Comparison of ENCODE assay signal across 8 mouse cellular contexts in the genomic region with DNA sequence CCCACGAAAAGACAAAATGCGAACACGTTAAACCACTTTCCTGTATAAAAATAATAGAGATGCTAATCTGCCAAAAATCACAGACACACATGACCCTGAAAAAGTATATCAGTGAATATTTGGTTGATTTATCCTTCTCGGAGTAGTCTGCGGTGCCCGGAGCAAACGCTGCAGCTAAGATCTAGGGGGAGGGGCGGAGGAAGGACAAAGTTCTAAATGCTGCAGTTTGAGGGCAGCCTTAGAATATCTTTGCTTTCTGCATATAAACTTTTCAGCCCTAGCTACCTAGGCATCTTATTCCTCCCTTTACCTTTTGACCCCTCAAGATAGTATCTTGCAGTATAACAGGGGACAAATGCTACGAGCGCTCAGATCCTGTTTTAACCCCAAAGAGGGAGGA. TPM values are rescaled to one million over a fixed set of nuclear protein-coding genes. Genes with fewer than 3 reads are reported as not detected.
DNase-seq lines count a peak whose midpoint lies in the region; ATAC-seq lines count a peak whose summit lies in the region.
"Had no signal": no experiment of that assay in that cellular context is flagged by ENCODE, and none has a peak within 500 bp of the region (broad histone marks: within the 10 kb centered on the region; RNA-seq: fewer than 3 reads in every experiment).

No protein-coding gene starts in this region.

- no peak overlapping the region for H3K4me2 ChIP-seq in neural tube, embryonic 11.5 days (ENCODE audit: low read depth)
- no peak overlapping the region for H3K4me2 ChIP-seq in embryonic facial prominence, embryonic 12.5 days (replicated peaks)
- H3K4me2 ChIP-seq in hindbrain, embryonic 15.5 days = peak overlapping the region; percentile 72
- peak overlapping the region; percentile 70 for H3K4me2 ChIP-seq in neural tube, embryonic 14.5 days (ENCODE audit: low read depth, low read length)

- peak overlapping the region; percentile 28 for H3K4me3 ChIP-seq in neural tube, embryonic 11.5 days (ENCODE audit: low read depth, low read length)
- H3K4me3 ChIP-seq in embryonic facial prominence, embryonic 12.5 days = 0 out of 2 replicates have a peak overlapping the region, but pooled peaks have one; percentile 9
- H3K4me3 ChIP-seq in hindbrain, embryonic 15.5 days = peak overlapping the region; percentile 46
- H3K4me3 ChIP-seq in neural tube, embryonic 14.5 days (ENCODE audit: low read depth, low read length) = peak overlapping the region; percentile 46
- H3K4me3 ChIP-seq: megakaryocyte, embryonic 14.5 days had no signal

- H3K9me3 ChIP-seq in neural tube, embryonic 11.5 days (ENCODE audit: control insufficient read depth, low read length) = no peaks in the 10 kb centered on the region
- H3K9me3 ChIP-seq in embryonic facial prominence, embryonic 12.5 days = no peaks in the 10 kb centered on the region
- no peaks in the 10 kb centered on the region for H3K9me3 ChIP-seq in hindbrain, embryonic 15.5 days
- no peaks in the 10 kb centered on the region for H3K9me3 ChIP-seq in neural tube, embryonic 14.5 days (ENCODE audit: control insufficient read depth, low read length)

- DNase-seq in neural tube, embryonic 11.5 days (ENCODE audit: low spot score) = peak; percentile 30
- no peak for DNase-seq in neural tube, embryonic 10.5 days (ENCODE audit: extremely low spot score, low spot score)
- no peak for DNase-seq in spleen, postnatal 4 days (ENCODE audit: low spot score in 2 of 2)
- DNase-seq in left cerebral cortex, postnatal 14 days (ENCODE audit: low spot score in 2 of 2) = no peak

- H3K9ac ChIP-seq in neural tube, embryonic 11.5 days (ENCODE audit: low read length) = peak overlapping the region; percentile 46; the same call in 1 of the 2 replicates
- no peak overlapping the region for H3K9ac ChIP-seq in embryonic facial prominence, embryonic 12.5 days
- H3K9ac ChIP-seq in hindbrain, embryonic 15.5 days = peak overlapping the region; percentile 64
- peak overlapping the region; percentile 73 for H3K9ac ChIP-seq in neural tube, embryonic 14.5 days (replicated peaks; ENCODE audit: low read depth, low read length)

- peaks cover 61% of the 10 kb centered on the region for H3K27me3 ChIP-seq in neural tube, embryonic 11.5 days (ENCODE audit: control insufficient read depth, insufficient read depth, low read length)
- peaks cover 54% of the 10 kb centered on the region for H3K27me3 ChIP-seq in embryonic facial prominence, embryonic 12.5 days
- peaks cover 36% of the 10 kb centered on the region for H3K27me3 ChIP-seq in hindbrain, embryonic 15.5 days
- peaks cover 11% of the 10 kb centered on the region for H3K27me3 ChIP-seq in neural tube, embryonic 14.5 days (ENCODE audit: control insufficient read depth, insufficient read depth, low read length)

- H3K36me3 ChIP-seq in neural tube, embryonic 11.5 days (ENCODE audit: control insufficient read depth, insufficient read depth, low read length) = no peaks in the 10 kb centered on the region
- H3K36me3 ChIP-seq in embryonic facial prominence, embryonic 12.5 days = no peaks in the 10 kb centered on the region
- no peaks in the 10 kb centered on the region for H3K36me3 ChIP-seq in hindbrain, embryonic 15.5 days
- no peaks in the 10 kb centered on the region for H3K36me3 ChIP-seq in neural tube, embryonic 14.5 days (ENCODE audit: control insufficient read depth, insufficient read depth, low read length)

- under 1% methylated on average over 10 of the region's 10 CpGs for WGBS in neural tube, embryonic 11.5 days
- WGBS in embryonic facial prominence, embryonic 12.5 days = 0% methylated on average over 10 of the region's 10 CpGs
- WGBS in hindbrain, embryonic 15.5 days = under 1% methylated on average over 10 of the region's 10 CpGs
- WGBS in neural tube, embryonic 14.5 days = under 1% methylated on average over 10 of the region's 10 CpGs

- intact Hi-C loops in left cerebral cortex, postnatal 14 days (cut with DNase I) = loop anchor here (5.0 kb wide), 1 partner anchor 156 kb away; no protein-coding TSS in a partner anchor

- H3K27ac ChIP-seq in neural tube, embryonic 11.5 days (ENCODE audit: low read depth, low read length) = peak overlapping the region; percentile 58; the same call in 1 of the 2 replicates
- no peak overlapping the region for H3K27ac ChIP-seq in embryonic facial prominence, embryonic 12.5 days
- H3K27ac ChIP-seq in hindbrain, embryonic 15.5 days (replicated peaks) = peak overlapping the region; percentile 95
- H3K27ac ChIP-seq in neural tube, embryonic 14.5 days (ENCODE audit: low read depth, low read length) = peak overlapping the region; percentile 95

- peaks cover 9% of the 10 kb centered on the region; the same call in 1 of the 2 replicates for H3K4me1 ChIP-seq in neural tube, embryonic 11.5 days (ENCODE audit: control insufficient read depth, insufficient read depth, low read length)
- peaks cover 14% of the 10 kb centered on the region; the same call in 1 of the 2 replicates for H3K4me1 ChIP-seq in embryonic facial prominence, embryonic 12.5 days
- peaks cover 21% of the 10 kb centered on the region for H3K4me1 ChIP-seq in hindbrain, embryonic 15.5 days (replicated peaks)
- no peaks in the 10 kb centered on the region for H3K4me1 ChIP-seq in neural tube, embryonic 14.5 days (ENCODE audit: control insufficient read depth, insufficient read depth, low read length)

- no peak for ATAC-seq in neural tube, embryonic 11.5 days (ENCODE audit: insufficient read depth, low FRiP score, low TSS enrichment)
- ATAC-seq in embryonic facial prominence, embryonic 12.5 days (ENCODE audit: insufficient number of reproducible peaks, insufficient read depth, low FRiP score, low TSS enrichment) = no peak
- ATAC-seq in hindbrain, embryonic 15.5 days (ENCODE audit: low FRiP score, low read depth) = no peak
- no peak for ATAC-seq in neural tube, embryonic 14.5 days (ENCODE audit: low read depth)

RNA-seq across cellular contexts. Expression of gene Nrn1, which starts 1.4 kb away (rescaled TPM):
- polyA plus RNA-seq in neural tube, embryonic 11.5 days (2014; fragmentation: Nextera tagmentation; extraction: Ambion mirVana) = 27.3 and 27.5 TPM in 2 replicates
- polyA plus RNA-seq in embryonic facial prominence, embryonic 12.5 days (2016; fragmentation: Nextera tagmentation; extraction: Ambion mirVana) = 5.2 and 7.1 TPM in 2 replicates
- polyA plus RNA-seq in hindbrain, embryonic 15.5 days (2015; fragmentation: Nextera tagmentation; extraction: Ambion mirVana) = 76.0 and 78.5 TPM in 2 replicates
- polyA plus RNA-seq in neural tube, embryonic 14.5 days (2014; fragmentation: Nextera tagmentation; extraction: Ambion mirVana) = 60.9 and 69.7 TPM in 2 replicates
- 100 to 1,000 TPM; 259 to 287 TPM for total RNA-seq in left cerebral cortex, postnatal 14 days (2021)

Comparison
In these comparisons a context has a peak if more than half of its experiments do, and no peak if none do; other contexts are left out.
1. H3K4me2 ChIP-seq: peak in hindbrain, embryonic 15.5 days (single experiment) and neural tube, embryonic 14.5 days (single experiment); none in neural tube, embryonic 11.5 days (single experiment) and embryonic facial prominence, embryonic 12.5 days (single experiment).
2. Peak in every context shown above with its lines, with median percentiles within 50 percentile points of each other: H3K4me3 ChIP-seq.